Mouse (Mus musculus) monocyte, adult 5-6 weeks (primary cell): ENCODE data around the gene Gm3285. TPM values are rescaled to one million over a fixed set of nuclear protein-coding genes. Genes with fewer than 3 reads are reported as not detected.

Experiments
- ATAC-seq: fragments of 153-309, 156-312 bp; replicated peaks from 2 replicates; pipeline ENCODE4 v1.8.0; 2017; ENCODE audit warnings: mild to moderate bottlenecking; ENCODE audit not compliant: low TSS enrichment, insufficient number of reproducible peaks, severe bottlenecking, poor library complexity, low FRiP score
- total RNA-seq: library from RNA; stranded (forward); fragments of 200-1000, 200-491, 200-594 nt; gene quantifications from 3 replicates; pipeline ENCODE4 v1.2.3, GENCODE M21; 2017

The Gm3285 gene
- total RNA-seq, result not detected in 3 replicates

DNA sequence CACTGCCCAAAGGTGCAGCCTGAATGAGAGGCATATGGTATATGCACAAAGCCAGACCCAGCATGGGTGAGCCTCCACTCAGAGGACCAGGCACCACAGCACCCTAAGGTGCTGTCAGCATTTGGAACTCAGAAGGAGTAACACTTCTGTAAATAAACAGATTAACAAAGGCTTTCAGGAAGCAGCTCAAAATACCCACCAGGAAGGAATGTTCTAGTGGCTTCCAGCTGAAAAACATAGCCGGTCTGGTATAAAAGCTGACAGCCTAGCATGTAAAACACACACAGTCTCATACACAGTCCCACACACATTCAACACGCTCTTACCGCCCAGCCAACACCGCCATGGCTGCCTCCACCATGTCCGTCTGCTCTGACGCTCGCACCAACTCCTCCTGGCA lies at the start of gene Gm3285:
Gene Gm3285 (plus strand): TSS at position 301 of the 400 bp plus-strand sequence.
- ATAC-seq, result no peak

DNA sequence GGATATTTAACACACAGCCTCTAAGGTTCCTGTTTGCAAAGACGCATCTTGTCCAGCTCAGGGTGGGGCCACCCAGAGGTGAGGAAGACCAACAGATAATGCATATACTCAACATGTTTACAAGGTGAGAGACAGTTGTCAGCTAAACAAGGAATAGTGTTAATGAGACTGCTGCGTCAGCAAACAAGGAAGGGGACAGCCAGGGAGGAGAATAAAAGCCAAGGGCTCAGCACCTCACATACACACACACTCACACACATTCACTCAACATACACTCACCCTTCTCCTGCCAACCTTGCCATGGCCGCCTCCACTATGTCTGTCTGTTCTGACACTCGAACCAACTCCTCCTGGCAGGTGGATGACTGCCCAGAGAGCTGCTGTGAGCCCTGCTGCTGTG lies 47.4 kb upstream of the Gm3285 start, which contains the start of gene Gm2696:
Gene Gm2696 (plus strand): TSS at position 301 of the 400 bp plus-strand sequence.
- ATAC-seq, result no peak

DNA sequence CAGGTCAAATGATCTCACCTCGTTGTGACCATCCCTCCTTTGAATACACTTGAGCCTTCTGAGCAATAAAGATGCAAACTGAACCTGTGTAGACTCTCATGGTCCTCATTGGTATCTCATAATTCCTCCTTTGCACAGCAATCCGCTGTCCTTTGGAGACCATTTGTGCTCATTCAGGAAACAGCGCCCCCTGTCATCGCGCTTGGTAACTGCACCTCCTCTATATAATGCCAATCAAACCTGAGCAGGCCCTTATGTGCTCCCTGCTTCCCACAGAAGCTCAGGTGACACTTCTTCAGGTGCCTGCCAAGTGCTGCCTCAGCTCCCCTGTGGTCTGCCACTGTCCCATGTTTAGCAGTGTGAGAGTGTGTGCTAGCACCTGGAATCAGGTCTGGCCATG lies 46.3 kb upstream of the Gm3285 start:
- ATAC-seq, result no peak

DNA sequence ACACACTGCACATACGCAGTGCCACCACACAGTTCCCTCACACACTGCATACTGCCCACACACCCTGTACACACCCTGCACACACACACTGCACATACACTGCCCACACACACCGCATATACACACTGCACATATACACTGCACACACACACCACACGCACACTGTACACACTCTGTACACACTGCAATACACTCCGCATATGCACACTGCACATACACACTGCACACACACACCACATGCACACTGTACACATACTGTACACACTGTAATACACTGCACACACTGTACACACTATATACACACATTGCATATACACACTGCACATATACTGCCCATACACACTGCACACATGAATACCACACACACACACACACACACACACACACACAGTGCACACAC lies 43.3 kb upstream of the Gm3285 start:
- ATAC-seq, result 0 out of 2 replicates have a peak, but pooled peaks have one; percentile 22

DNA sequence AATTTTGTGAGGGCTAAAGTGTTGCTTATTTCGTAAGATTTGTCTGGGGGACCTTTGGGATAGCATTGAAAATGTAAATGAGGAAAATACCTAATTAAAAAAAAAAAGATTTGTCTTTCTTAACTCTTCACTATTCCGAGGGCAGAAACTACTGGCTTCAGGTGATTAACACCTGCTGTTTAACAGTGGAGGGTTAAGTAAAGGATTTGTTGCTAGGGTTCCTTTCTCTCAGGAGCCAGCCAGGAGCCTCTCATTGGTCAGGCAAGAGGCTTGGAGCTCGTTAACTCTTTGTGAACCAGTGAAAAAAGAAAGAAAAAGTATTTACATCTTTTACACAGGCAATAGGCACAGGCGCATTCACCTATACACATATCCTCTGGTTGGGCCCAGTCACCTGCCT lies 42.6 kb upstream of the Gm3285 start:
- no peak for ATAC-seq

DNA sequence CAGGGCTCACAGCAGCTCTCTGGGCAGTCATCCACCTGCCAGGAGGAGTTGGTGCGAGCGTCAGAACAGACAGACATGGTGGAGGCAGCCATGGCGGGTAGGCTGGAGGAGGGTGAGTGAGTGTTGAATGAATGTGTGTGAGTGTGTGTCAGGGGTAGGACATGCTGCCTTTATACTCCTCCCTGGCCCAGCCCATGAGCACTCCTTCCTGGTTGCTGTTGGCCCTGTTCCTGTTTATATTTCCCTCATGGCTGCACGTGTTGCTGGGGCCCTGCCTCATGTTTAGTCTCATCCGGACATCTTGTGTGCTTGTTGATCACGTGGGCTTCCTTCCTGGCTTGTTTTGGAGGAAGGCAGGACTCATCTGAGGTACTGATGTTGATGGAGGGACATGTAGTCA lies 34.8 kb upstream of the Gm3285 start, which contains the start of gene Krtap10-4:
Gene Krtap10-4 (minus strand): TSS at position 145 of the 400 bp plus-strand sequence.
- no peak for ATAC-seq

DNA sequence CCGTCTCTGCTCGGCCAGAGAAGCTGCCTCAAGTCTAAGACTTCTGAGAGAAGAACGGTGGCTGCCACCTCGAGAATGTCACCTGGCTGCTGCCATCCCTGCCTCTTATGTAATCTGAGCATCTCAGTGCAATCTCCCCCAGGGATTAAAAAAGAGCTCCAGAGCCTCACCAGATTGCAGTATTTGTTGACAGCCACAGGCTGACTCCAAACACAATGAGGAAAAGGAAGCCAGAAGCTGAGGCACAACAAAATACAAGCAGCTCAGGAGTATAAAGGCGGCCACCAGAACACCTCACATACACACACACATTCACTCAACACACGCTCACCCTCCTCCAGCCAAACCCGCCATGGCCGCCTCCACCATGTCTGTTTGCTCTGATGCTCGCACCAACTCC lies 26.1 kb upstream of the Gm3285 start, which contains the start of gene Krtap10-10:
Gene Krtap10-10 (plus strand): TSS at position 301 of the 400 bp plus-strand sequence.
- ATAC-seq, result no peak

DNA sequence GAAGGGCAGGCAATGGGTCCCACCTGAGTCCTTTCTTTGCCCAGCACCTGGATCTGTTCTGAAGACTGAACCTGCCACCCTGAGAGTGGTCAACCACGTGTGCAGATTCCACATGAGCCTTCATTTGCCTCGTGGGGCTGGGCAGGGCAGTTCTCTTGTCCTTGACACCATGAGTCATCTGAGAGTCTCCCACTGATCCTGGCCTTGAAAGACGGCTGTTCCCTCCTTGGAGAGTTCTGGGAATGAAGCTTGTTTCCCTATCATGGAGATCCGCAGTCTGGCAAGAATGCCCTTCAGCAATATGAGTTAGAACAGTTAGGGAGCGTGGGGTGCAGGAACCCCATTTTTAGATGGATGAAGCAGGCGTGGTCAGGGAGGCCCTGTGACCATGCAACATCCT lies 22.8 kb upstream of the Gm3285 start:
- ATAC-seq, result no peak

DNA sequence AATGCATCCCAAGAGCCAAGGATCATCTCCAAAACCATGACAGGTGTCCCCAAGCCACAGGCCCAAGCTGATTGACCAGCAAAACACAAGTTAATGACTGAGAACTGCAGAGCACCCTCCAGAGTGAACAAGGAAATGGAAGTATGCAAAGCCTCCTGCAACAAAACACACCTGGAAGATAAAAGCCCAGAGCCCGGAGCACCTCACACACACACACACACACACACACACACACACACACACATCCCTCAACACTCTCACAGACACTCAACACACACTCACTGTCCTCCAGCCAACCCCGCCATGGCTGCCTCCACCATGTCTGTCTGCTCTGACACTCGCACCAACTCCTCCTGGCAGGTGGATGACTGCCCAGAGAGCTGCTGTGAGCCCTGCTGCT lies 15.3 kb upstream of the Gm3285 start, which contains the start of gene Gm36176:
Gene Gm36176 (plus strand): TSS at position 301 of the 400 bp plus-strand sequence.
- ATAC-seq, result no peak

DNA sequence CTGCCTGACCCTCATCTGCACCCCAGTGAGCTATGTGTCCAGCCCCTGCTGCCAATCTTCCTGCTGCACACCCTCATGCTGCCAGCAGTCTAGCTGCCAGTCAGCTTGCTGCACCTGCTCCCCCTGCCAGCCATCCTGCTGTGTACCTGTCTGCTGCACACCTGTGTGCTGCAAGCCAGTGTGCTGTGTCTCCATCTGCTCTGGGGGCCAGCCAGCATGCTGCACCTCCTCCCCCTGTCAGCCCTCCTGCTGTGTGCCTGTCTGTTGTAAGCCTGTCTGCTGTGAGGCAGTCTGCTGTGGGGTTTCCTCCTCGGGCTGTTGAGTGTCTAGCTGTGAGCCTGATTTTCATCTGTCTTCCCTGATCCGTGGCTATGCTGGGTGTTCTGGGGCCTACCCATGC lies 14.8 kb upstream of the Gm3285 start:
- ATAC-seq, result no peak

DNA sequence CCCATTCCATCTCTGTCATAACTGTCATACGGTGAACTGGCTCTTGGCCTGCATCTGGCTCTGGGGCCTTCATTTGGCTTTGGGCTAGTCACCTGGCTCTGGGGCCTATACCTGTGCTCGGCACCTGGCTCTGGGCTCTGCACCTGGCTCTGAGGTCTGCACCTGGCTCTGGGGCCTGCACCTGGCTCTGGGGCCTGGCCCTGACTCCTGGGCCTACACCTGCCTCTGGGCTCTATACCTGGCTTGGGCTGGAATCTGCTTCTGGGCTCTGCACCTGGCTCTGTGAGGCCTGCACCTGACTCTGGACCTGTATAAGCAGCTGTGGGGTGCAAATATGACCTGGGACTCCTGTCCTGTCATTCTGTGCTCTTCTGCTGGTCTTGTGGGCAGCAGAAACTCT lies 14.2 kb upstream of the Gm3285 start:
- ATAC-seq, result no peak

DNA sequence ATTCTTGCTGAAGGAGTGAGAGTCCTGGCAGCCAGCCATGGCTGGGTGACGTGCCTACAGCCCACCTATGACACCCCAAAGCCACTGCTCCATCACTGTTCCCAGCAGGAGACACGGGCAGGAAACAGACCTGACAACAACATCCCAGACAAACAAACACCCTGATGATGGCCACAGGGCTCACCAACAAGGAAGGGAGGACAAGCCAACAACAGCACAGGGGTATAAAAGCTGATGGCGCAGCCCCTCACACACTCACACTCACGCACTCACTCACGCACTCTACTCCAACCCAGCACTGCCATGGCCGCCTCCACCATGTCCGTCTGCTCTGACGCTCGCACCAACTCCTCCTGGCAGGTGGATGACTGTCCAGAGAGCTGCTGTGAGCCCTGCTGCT lies 9.2 kb upstream of the Gm3285 start, which contains the start of gene Gm10318:
Gene Gm10318 (plus strand): TSS at position 301 of the 400 bp plus-strand sequence.
- no peak for ATAC-seq

DNA sequence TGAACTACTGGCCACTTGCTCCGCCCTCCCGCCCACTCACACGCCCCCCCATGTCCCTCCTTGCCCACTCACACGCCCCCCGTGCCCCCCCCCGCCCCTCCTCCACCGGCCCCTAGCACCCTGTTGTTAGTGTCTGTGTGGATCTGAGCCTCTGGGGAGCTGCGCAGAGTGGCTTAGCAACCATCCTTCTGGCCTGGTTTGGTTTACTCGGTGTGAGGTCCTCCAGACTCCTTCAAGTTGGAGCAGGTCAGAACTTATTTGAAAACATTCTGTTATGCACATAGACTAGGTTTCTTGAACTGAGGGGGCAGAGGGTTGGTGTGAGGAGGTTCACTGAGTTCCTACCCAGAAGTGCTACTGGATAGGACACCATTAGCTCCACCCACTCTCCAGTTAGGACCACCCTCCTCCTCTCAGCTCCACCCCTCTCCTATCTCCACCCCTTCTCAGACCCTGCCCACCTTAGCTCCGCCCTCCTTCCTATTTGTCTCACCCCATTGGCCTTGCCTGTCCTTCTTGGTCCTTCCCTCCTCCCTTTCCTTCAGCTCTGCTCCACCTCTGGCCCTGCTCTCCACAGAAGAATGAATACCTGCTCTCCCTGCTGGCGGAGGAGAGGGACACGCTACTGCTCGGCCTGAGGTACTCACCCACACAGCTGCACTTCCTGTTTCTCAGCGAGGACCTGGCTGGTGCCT lies 2.4 kb downstream of the Gm3285 start:
- peak; percentile 64 for ATAC-seq

DNA sequence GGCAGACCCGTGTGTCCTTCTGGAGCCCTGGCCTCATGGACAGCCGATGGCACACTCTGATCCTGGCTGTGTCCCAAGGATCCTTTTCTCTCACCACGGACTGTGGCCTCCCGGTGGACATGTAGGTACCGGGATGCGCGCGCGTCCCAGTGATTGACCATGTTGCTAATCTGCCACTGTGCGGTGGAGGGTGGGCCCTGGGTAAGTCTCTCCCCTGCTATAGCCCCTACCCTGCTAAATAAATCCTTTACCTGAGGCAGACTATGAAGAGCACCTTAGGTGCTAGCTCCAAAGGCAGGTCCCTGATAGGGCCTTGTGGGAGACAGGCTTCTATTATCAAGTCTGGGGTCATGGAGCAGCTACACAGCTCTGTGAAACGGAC lies 3.0 kb downstream of the Gm3285 start:
- ATAC-seq, result no peak

DNA sequence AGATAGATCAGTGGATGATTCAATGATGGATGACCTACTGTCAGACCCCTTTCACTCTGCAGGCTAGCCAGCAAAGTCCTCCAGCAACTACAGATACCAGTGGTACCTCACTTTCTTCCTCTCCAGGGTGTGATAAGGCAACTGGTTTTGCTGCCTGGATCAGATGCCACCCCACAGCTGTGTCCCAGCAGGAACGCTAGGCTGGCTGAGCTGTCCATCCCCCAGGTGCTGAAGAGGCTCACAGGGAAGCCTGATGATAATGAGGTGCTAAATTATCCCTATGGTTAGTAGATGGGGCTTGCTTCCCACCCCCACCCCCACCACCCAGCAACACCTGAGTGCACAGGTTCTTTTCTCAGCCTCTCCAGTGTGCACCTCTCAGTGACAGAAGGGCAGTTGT lies 5.8 kb downstream of the Gm3285 start:
- ATAC-seq, result no peak

DNA sequence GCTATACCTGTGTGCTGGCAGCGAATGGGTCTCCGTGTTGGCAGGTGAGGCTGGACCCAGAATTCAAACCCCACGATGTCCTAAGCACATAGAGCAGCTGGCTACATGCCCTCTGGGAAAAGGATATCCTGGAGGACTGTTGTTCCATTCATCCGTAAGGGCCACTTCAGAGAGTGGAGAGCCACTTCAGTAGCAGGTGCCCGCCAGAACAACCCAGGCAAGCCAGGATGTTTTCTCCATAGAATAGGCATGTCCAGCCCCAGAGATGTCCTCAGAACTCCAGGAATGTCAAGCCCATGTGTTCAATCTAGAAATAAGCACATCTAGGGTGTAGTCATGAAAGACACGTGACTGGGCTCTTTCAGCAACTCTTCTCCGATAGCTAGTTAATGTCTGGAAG lies 7.9 kb downstream of the Gm3285 start:
- ATAC-seq, result no peak

DNA sequence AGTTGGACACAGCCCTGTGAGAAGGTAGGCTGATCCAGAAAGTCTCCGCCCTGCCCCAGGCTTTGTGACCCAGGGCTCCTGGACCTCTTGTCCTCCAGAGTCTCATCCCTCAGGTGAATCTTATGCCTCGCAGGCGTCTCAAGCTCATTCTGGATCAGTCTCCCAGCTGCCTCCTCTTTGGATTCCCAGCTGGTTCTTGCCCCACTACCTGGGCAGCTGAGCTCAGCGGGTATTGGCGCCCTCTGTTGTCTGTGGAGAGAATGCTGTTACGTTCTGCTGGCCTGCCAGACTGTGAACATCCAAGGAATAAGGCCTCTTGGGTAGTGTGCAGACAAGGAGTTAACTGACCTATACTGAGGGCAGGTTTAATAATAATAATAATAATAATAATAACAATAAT lies 17.2 kb downstream of the Gm3285 start:
- ATAC-seq, result no peak

DNA sequence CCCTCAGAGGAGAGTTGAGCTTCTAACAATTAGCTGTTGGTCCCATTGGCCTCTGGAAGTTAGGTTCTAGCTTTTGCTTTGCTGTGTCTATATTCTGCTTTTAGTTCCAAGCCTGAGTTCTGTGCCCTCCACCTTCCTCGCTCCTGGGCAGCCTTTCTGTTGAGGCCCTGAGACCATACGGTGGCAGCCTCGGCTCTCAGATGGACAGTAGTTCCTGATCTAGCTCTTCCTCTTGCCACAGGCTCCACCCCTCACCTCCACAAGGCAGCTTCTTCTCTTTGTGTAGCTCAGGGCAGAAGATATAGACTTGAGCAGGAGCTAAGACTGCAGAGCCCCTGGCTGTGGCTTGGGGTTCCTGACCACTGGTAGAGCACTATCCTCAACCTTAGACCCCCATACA lies 18.5 kb downstream of the Gm3285 start:
- no peak for ATAC-seq

DNA sequence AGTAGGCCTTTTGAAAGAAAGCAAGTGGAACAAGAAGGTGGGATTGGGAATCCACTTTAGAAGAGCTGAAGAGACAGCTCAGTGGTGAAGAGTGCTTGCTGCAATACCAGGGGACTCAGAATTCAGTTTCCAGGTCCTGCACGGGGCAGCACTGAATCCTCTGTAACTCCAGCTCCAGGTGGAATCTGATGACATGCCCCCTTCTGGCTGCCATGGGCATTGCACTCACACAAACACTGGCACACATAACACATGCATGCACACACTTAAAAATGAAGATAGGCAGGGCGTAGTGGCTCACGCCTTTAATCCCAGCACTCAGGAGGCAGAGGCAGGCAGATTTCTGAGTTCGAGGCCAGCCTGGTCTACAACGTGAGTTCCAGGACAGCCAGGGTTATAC lies 20.8 kb downstream of the Gm3285 start:
- no peak for ATAC-seq

DNA sequence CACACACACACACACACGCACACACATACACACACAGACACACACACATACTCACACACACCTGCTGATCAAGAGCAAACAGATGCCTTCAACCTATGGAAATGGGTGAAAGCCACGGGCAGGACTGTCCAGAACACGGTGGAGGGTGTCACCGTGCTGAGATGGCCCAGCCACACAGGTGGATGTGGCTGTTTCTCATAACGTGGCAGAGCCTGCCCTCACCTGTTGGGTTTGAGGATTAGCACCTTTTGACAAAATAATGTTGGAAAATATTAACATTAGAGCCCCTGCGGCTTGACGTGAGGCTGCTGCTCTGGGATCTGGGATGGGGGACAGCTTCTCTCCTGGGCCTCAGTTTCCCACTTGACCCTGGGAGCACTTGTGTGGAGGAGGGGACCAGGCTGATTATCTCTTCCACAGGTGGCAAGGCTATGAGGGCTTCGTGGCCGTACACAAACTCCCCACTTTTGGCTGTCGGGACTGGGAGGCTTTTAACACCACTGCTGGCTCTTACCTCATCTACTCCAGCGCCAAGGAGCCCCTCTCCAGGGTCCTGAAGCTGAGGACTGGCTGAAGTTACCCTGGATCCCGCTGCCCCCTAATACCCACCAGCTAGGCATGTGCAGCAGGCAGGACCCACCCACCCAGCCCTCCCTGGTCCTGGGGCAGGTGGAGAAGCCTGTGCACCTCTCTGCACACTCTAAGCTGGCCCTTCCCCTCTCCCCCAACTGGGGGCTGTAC lies 24.4 kb downstream of the Gm3285 start:
- ATAC-seq, result no peak
